Mouse (Mus musculus): ENCODE results near the gene Zfp536. TPM values are rescaled to one million over a fixed set of nuclear protein-coding genes. Genes with fewer than 3 reads are reported as not detected.
"Not testable (repeated sequence)": the region's sequence is repeated elsewhere in the genome, so short reads cannot be mapped to it uniquely, and the experiment has no call there.

The Zfp536 gene
- total RNA-seq, 2 experiments from 2014 or later = 3.9 to 4.8 TPM

GRCm38 (mm10) chr7:37768310-37768940 lies 5.0 kb downstream of the Zfp536 start:
- DNase-seq (ENCODE audit: low spot score in 2 of 2) = no peak

- no peak for DNase-seq (ENCODE audit: low spot score in 2 of 2)
Measured at GRCm38 (mm10) chr7:37758886-37759285, 14.6 kb downstream of the Zfp536 start.

GRCm38 (mm10) chr7:37753024-37753423 lies 20.4 kb downstream of the Zfp536 start:
- no peak for DNase-seq (ENCODE audit: low spot score in 2 of 2)

GRCm38 (mm10) chr7:37746133-37746761 lies 27.2 kb downstream of the Zfp536 start:
- no peak for DNase-seq (ENCODE audit: low spot score in 2 of 2)

GRCm38 (mm10) chr7:37743350-37743749 lies 30.1 kb downstream of the Zfp536 start:
- no peak for DNase-seq (ENCODE audit: low spot score in 2 of 2)

GRCm38 (mm10) chr7:37737191-37737590 lies 36.2 kb downstream of the Zfp536 start:
- no peak for DNase-seq (ENCODE audit: low spot score in 2 of 2)

- no peak for DNase-seq (ENCODE audit: low spot score in 2 of 2)
Measured at GRCm38 (mm10) chr7:37736413-37736720, 37.1 kb downstream of the Zfp536 start.

- DNase-seq (ENCODE audit: low spot score in 2 of 2) = no peak
Measured at GRCm38 (mm10) chr7:37735707-37736412, 37.6 kb downstream of the Zfp536 start.

- DNase-seq (ENCODE audit: low spot score in 2 of 2) = no peak
Measured at GRCm38 (mm10) chr7:37735101-37735500, 38.3 kb downstream of the Zfp536 start.

GRCm38 (mm10) chr7:37734576-37734975 lies 38.9 kb downstream of the Zfp536 start:
- DNase-seq (ENCODE audit: low spot score in 2 of 2) = no peak

- DNase-seq (ENCODE audit: low spot score in 2 of 2) = no peak
Measured at GRCm38 (mm10) chr7:37733996-37734395, 39.4 kb downstream of the Zfp536 start.

- no peak for DNase-seq (ENCODE audit: low spot score in 2 of 2)
Measured at GRCm38 (mm10) chr7:37732741-37733140, 40.7 kb downstream of the Zfp536 start.

GRCm38 (mm10) chr7:37727746-37728145 lies 45.7 kb downstream of the Zfp536 start:
- DNase-seq (ENCODE audit: low spot score in 2 of 2) = no peak

GRCm38 (mm10) chr7:37724002-37724790 lies 49.2 kb downstream of the Zfp536 start:
- no peak for DNase-seq (ENCODE audit: low spot score in 2 of 2)

GRCm38 (mm10) chr7:37723191-37723592 lies 50.2 kb downstream of the Zfp536 start:
- no peak for DNase-seq (ENCODE audit: low spot score in 2 of 2)

GRCm38 (mm10) chr7:37721676-37722075 lies 51.8 kb downstream of the Zfp536 start:
- no peak for DNase-seq (ENCODE audit: low spot score in 2 of 2)

- no peak for DNase-seq (ENCODE audit: low spot score in 2 of 2)
Measured at GRCm38 (mm10) chr7:37718671-37719402, 54.6 kb downstream of the Zfp536 start.

GRCm38 (mm10) chr7:37717071-37717470 lies 56.4 kb downstream of the Zfp536 start:
- no peak for DNase-seq (ENCODE audit: low spot score in 2 of 2)

GRCm38 (mm10) chr7:37716626-37717025 lies 56.8 kb downstream of the Zfp536 start:
- no peak for DNase-seq (ENCODE audit: low spot score in 2 of 2)

GRCm38 (mm10) chr7:37704464-37704863 lies 69.0 kb downstream of the Zfp536 start:
- DNase-seq (ENCODE audit: low spot score in 2 of 2) = no peak

GRCm38 (mm10) chr7:37697378-37697777 lies 76.1 kb downstream of the Zfp536 start:
- not testable (repeated sequence) for DNase-seq (ENCODE audit: low spot score in 2 of 2)

Data from adrenal gland, adult 18-20 months (tissue).